Mouse (Mus musculus) T-helper 2 cell (primary cell): Measurements from ENCODE around the gene Dis3l.
"Not testable (repeated sequence)": the region's sequence is repeated elsewhere in the genome, so short reads cannot be mapped to it uniquely, and the experiment has no call there.

Source experiments
- in situ Hi-C: fragments of 300-600 bp; cut with MboI, MseI; formaldehyde crosslinking; loops from one replicate; pipeline ENCODE4 v1.15.1; 2025; ENCODE audit warnings: high pct_unique_total_duplicates

Gene Dis3l

GRCm38 (mm10) chr9:64323976-64324375 lies 17.1 kb downstream of the Dis3l start:
- in situ Hi-C loops = no loop called here

GRCm38 (mm10) chr9:64316986-64317385 lies 24.1 kb downstream of the Dis3l start:
- in situ Hi-C loops = no loop called here

- in situ Hi-C loops = no loop called here
These were observed 26.4 kb downstream of the Dis3l start for GRCm38 (mm10) chr9:64314696-64315095.

GRCm38 (mm10) chr9:64312128-64312527 lies 29.0 kb downstream of the Dis3l start:
- in situ Hi-C loops = no loop called here

GRCm38 (mm10) chr9:64310996-64311785 lies 29.9 kb downstream of the Dis3l start:
- in situ Hi-C loops = no loop called here

GRCm38 (mm10) chr9:64306476-64307312 lies 34.4 kb downstream of the Dis3l start:
- in situ Hi-C loops = no loop called here

GRCm38 (mm10) chr9:64303086-64303485 lies 38.0 kb downstream of the Dis3l start:
- in situ Hi-C loops = not testable (repeated sequence)

GRCm38 (mm10) chr9:64282404-64282987 lies 58.6 kb downstream of the Dis3l start:
- in situ Hi-C loops = no loop called here

GRCm38 (mm10) chr9:64281781-64282178 lies 59.3 kb downstream of the Dis3l start:
- in situ Hi-C loops = no loop called here

- in situ Hi-C loops = no loop called here
These were observed 59.8 kb downstream of the Dis3l start, which contains the start of gene Tipin for GRCm38 (mm10) chr9:64281105-64281780. Gene Tipin (plus strand): TSS chr9:64281581.

- in situ Hi-C loops = no loop called here
These were observed 62.3 kb downstream of the Dis3l start for GRCm38 (mm10) chr9:64278665-64279310.

- in situ Hi-C loops = no loop called here
These were observed 63.4 kb downstream of the Dis3l start for GRCm38 (mm10) chr9:64277706-64278105.

GRCm38 (mm10) chr9:64274919-64275318 lies 66.2 kb downstream of the Dis3l start:
- in situ Hi-C loops = loop anchor here (5.0 to 25.0 kb wide), 2 partner anchors 88 to 888 kb away; partner anchors contain the start of genes 2300009A05Rik and Map2k5

GRCm38 (mm10) chr9:64274291-64274690 lies 66.8 kb downstream of the Dis3l start:
- in situ Hi-C loops = loop anchor here (5.0 to 25.0 kb wide), 2 partner anchors 87 to 887 kb away; partner anchors contain the start of genes 2300009A05Rik and Map2k5

- in situ Hi-C loops = loop anchor here (5.0 to 25.0 kb wide), 2 partner anchors 86 to 886 kb away; partner anchors contain the start of genes 2300009A05Rik and Map2k5
These were observed 67.3 kb downstream of the Dis3l start for GRCm38 (mm10) chr9:64273757-64274156.

GRCm38 (mm10) chr9:64272611-64273010 lies 68.5 kb downstream of the Dis3l start:
- in situ Hi-C loops = loop anchor here (5.0 to 25.0 kb wide), 2 partner anchors 85 to 885 kb away; partner anchors contain the start of genes 2300009A05Rik and Map2k5

- in situ Hi-C loops = loop anchor here (5.0 to 25.0 kb wide), 2 partner anchors 84 to 884 kb away; partner anchors contain the start of genes 2300009A05Rik and Map2k5
These were observed 69.8 kb downstream of the Dis3l start for GRCm38 (mm10) chr9:64271249-64271648.

GRCm38 (mm10) chr9:64268836-64269235 lies 72.3 kb downstream of the Dis3l start:
- in situ Hi-C loops = loop anchor here (25.0 kb wide), 1 partner anchor 882 kb away; the partner anchor contains the start of genes 2300009A05Rik and Map2k5

GRCm38 (mm10) chr9:64268196-64268595 lies 72.9 kb downstream of the Dis3l start:
- in situ Hi-C loops = loop anchor here (25.0 kb wide), 1 partner anchor 881 kb away; the partner anchor contains the start of genes 2300009A05Rik and Map2k5

- in situ Hi-C loops = loop anchor here (25.0 kb wide), 1 partner anchor 880 kb away; the partner anchor contains the start of genes 2300009A05Rik and Map2k5
These were observed 73.9 kb downstream of the Dis3l start for GRCm38 (mm10) chr9:64267231-64267630.
